Mouse (Mus musculus): ENCODE results near the gene 2310079G19Rik. TPM values are rescaled to one million over a fixed set of nuclear protein-coding genes. Genes with fewer than 3 reads are reported as not detected.
A peak's percentile ranks its signal among the peaks of the same experiment; 100 is the strongest.

2310079G19Rik gene
- polyA plus RNA-seq, 2 experiments = not detected

- H3K27me3 ChIP-seq (ENCODE audit: control insufficient read depth, insufficient read depth, low read length) = no peaks in the 10 kb centered on the region
- peak; percentile 45 for DNase-seq (ENCODE audit: low spot score)
- WGBS = 4% methylated on average over 16 of the region's 16 CpGs
- no peaks in the 10 kb centered on the region for H3K9me3 ChIP-seq (ENCODE audit: control insufficient read depth, low read length)
- peaks cover 8% of the 10 kb centered on the region; the same call in 1 of the 2 replicates for H3K4me1 ChIP-seq (ENCODE audit: control insufficient read depth, insufficient read depth, low read length)
- H3K9ac ChIP-seq (ENCODE audit: low read depth, low read length, severe bottlenecking) = no peak overlapping the region
- H3K4me2 ChIP-seq (replicated peaks; ENCODE audit: low read depth, low read length, severe bottlenecking) = peak overlapping the region; percentile 25
- H3K36me3 ChIP-seq (ENCODE audit: control insufficient read depth, insufficient read depth, low read length) = no peaks in the 10 kb centered on the region
- H3K27ac ChIP-seq (replicated peaks; ENCODE audit: low read depth, low read length) = no peak overlapping the region
- peak overlapping the region; percentile 1; the same call in 1 of the 2 replicates for H3K4me3 ChIP-seq (replicated peaks; ENCODE audit: low read length)
- no peak for TF ChIP-seq POLR2A (IDR thresholded peaks at IDR 0.05; ENCODE audit: borderline replicate concordance, extremely low read depth, insufficient read depth, insufficient read length)
- peak; percentile 47; the same call in 1 of the 2 replicates for ATAC-seq (ENCODE audit: low FRiP score, low read depth)
These were observed 27.8 kb downstream of the 2310079G19Rik start for GRCm38 (mm10) chr16:88599504-88600237.

- H3K36me3 ChIP-seq (ENCODE audit: control insufficient read depth, insufficient read depth, low read length) = no peaks in the 10 kb centered on the region
- TF ChIP-seq POLR2A (IDR thresholded peaks at IDR 0.05; ENCODE audit: borderline replicate concordance, extremely low read depth, insufficient read depth, insufficient read length) = no peak
- H3K27me3 ChIP-seq (ENCODE audit: control insufficient read depth, insufficient read depth, low read length) = no peaks in the 10 kb centered on the region
- no peak overlapping the region for H3K27ac ChIP-seq (replicated peaks; ENCODE audit: low read depth, low read length)
- no peak overlapping the region for H3K4me2 ChIP-seq (replicated peaks; ENCODE audit: low read depth, low read length, severe bottlenecking)
- H3K9ac ChIP-seq (ENCODE audit: low read depth, low read length, severe bottlenecking) = no peak overlapping the region
- DNase-seq (ENCODE audit: low spot score) (no peak), ATAC-seq (ENCODE audit: low FRiP score, low read depth) (no peak)
- H3K9me3 ChIP-seq (ENCODE audit: control insufficient read depth, low read length) = no peaks in the 10 kb centered on the region
- H3K4me3 ChIP-seq (replicated peaks; ENCODE audit: low read length) = no peak overlapping the region
- no peaks in the 10 kb centered on the region for H3K4me1 ChIP-seq (ENCODE audit: control insufficient read depth, insufficient read depth, low read length)
These were observed 34.7 kb downstream of the 2310079G19Rik start for GRCm38 (mm10) chr16:88592758-88593157.

- Histone ChIP-seq H3K9ac (ENCODE audit: low read depth, low read length, severe bottlenecking) (no peak overlapping the region), H3K9me3 (ENCODE audit: control insufficient read depth, low read length) (no peaks in the 10 kb centered on the region), H3K27ac (replicated peaks; ENCODE audit: low read depth, low read length) (no peak overlapping the region), H3K4me3 (replicated peaks; ENCODE audit: low read length) (no peak overlapping the region), H3K27me3 (ENCODE audit: control insufficient read depth, insufficient read depth, low read length) (no peaks in the 10 kb centered on the region), H3K4me1 (ENCODE audit: control insufficient read depth, insufficient read depth, low read length) (no peaks in the 10 kb centered on the region), H3K36me3 (ENCODE audit: control insufficient read depth, insufficient read depth, low read length) (no peaks in the 10 kb centered on the region), H3K4me2 (replicated peaks; ENCODE audit: low read depth, low read length, severe bottlenecking) (no peak overlapping the region)
- 82% methylated on average over 9 of the region's 9 CpGs for WGBS
- DNase-seq (ENCODE audit: low spot score) (no peak), ATAC-seq (ENCODE audit: low FRiP score, low read depth) (no peak)
- no peak for TF ChIP-seq POLR2A (IDR thresholded peaks at IDR 0.05; ENCODE audit: borderline replicate concordance, extremely low read depth, insufficient read depth, insufficient read length)
These were observed 44.1 kb downstream of the 2310079G19Rik start for GRCm38 (mm10) chr16:88583338-88583737.

Other genes with a start within 250 kb of the 2310079G19Rik start
- gene Cldn17, start 120.7 kb downstream of the 2310079G19Rik start, polyA plus RNA-seq (2012; rRNA removed) = not detected in 2 replicates
- gene Cldn17, start 120.7 kb downstream of the 2310079G19Rik start, polyA plus RNA-seq (2014; fragmentation: Nextera tagmentation; extraction: Ambion mirVana) = not detected in 2 replicates
- 2.4 TPM in 2 replicates for gene Cldn8, start 64.5 kb downstream of the 2310079G19Rik start, polyA plus RNA-seq (2012; rRNA removed)
- gene Cldn8, start 64.5 kb downstream of the 2310079G19Rik start, polyA plus RNA-seq (2014; fragmentation: Nextera tagmentation; extraction: Ambion mirVana) = 4.5 and 5.8 TPM in 2 replicates
- gene Krtap24-1, start 15.4 kb downstream of the 2310079G19Rik start, polyA plus RNA-seq (2012; rRNA removed) = not detected in 2 replicates
- not detected in 2 replicates for gene Krtap24-1, start 15.4 kb downstream of the 2310079G19Rik start, polyA plus RNA-seq (2014; fragmentation: Nextera tagmentation; extraction: Ambion mirVana)
- gene Krtap26-1, start 20.1 kb upstream of the 2310079G19Rik start, polyA plus RNA-seq (2012; rRNA removed) = not detected in 2 replicates
- gene Krtap26-1, start 20.1 kb upstream of the 2310079G19Rik start, polyA plus RNA-seq (2014; fragmentation: Nextera tagmentation; extraction: Ambion mirVana) = not detected in 2 replicates
- gene Krtap27-1, start 44.0 kb upstream of the 2310079G19Rik start, polyA plus RNA-seq (2012; rRNA removed) = not detected in 2 replicates
- gene Krtap27-1, start 44.0 kb upstream of the 2310079G19Rik start, polyA plus RNA-seq (2014; fragmentation: Nextera tagmentation; extraction: Ambion mirVana) = not detected in 2 replicates
- gene 2310061N02Rik, start 80.3 kb upstream of the 2310079G19Rik start, polyA plus RNA-seq (2012; rRNA removed) = not detected in 2 replicates
- not detected in 2 replicates for gene 2310061N02Rik, start 80.3 kb upstream of the 2310079G19Rik start, polyA plus RNA-seq (2014; fragmentation: Nextera tagmentation; extraction: Ambion mirVana)
- not detected in 2 replicates for gene Krtap13-1, start 101.2 kb upstream of the 2310079G19Rik start, polyA plus RNA-seq (2012; rRNA removed)
- not detected in 2 replicates for gene Krtap13-1, start 101.2 kb upstream of the 2310079G19Rik start, polyA plus RNA-seq (2014; fragmentation: Nextera tagmentation; extraction: Ambion mirVana)
- not detected in 2 replicates for gene Krtap13, start 124.0 kb upstream of the 2310079G19Rik start, polyA plus RNA-seq (2012; rRNA removed)
- gene Krtap13, start 124.0 kb upstream of the 2310079G19Rik start, polyA plus RNA-seq (2014; fragmentation: Nextera tagmentation; extraction: Ambion mirVana) = not detected in 2 replicates
- not detected in 2 replicates for gene 2310034C09Rik, start 131.2 kb upstream of the 2310079G19Rik start, polyA plus RNA-seq (2012; rRNA removed)
- gene 2310034C09Rik, start 131.2 kb upstream of the 2310079G19Rik start, polyA plus RNA-seq (2014; fragmentation: Nextera tagmentation; extraction: Ambion mirVana) = not detected in 2 replicates
- gene 2310057N15Rik, start 146.5 kb upstream of the 2310079G19Rik start, polyA plus RNA-seq (2012; rRNA removed) = not detected in 2 replicates
- not detected in 2 replicates for gene 2310057N15Rik, start 146.5 kb upstream of the 2310079G19Rik start, polyA plus RNA-seq (2014; fragmentation: Nextera tagmentation; extraction: Ambion mirVana)
- gene Gm5965, start 150.2 kb upstream of the 2310079G19Rik start, polyA plus RNA-seq (2012; rRNA removed) = not detected in 2 replicates
- gene Gm5965, start 150.2 kb upstream of the 2310079G19Rik start, polyA plus RNA-seq (2014; fragmentation: Nextera tagmentation; extraction: Ambion mirVana) = not detected in 2 replicates
- not detected in 2 replicates for gene Gm20741, start 184.6 kb upstream of the 2310079G19Rik start, polyA plus RNA-seq (2012; rRNA removed)
- not detected in 2 replicates for gene Gm20741, start 184.6 kb upstream of the 2310079G19Rik start, polyA plus RNA-seq (2014; fragmentation: Nextera tagmentation; extraction: Ambion mirVana)
- gene Krtap15, start 192.5 kb upstream of the 2310079G19Rik start, polyA plus RNA-seq (2012; rRNA removed) = not detected in 2 replicates
- gene Krtap15, start 192.5 kb upstream of the 2310079G19Rik start, polyA plus RNA-seq (2014; fragmentation: Nextera tagmentation; extraction: Ambion mirVana) = not detected in 2 replicates
- gene Krtap14, start 198.5 kb upstream of the 2310079G19Rik start, polyA plus RNA-seq (2012; rRNA removed) = not detected in 2 replicates
- gene Krtap14, start 198.5 kb upstream of the 2310079G19Rik start, polyA plus RNA-seq (2014; fragmentation: Nextera tagmentation; extraction: Ambion mirVana) = not detected in 2 replicates
- gene Krtap19-1, start 241.7 kb upstream of the 2310079G19Rik start, polyA plus RNA-seq (2012; rRNA removed) = not detected in 2 replicates
- not detected in 2 replicates for gene Krtap19-1, start 241.7 kb upstream of the 2310079G19Rik start, polyA plus RNA-seq (2014; fragmentation: Nextera tagmentation; extraction: Ambion mirVana)
- not detected in 2 replicates for gene Krtap19-2, start 246.6 kb upstream of the 2310079G19Rik start, polyA plus RNA-seq (2012; rRNA removed)
- gene Krtap19-2, start 246.6 kb upstream of the 2310079G19Rik start, polyA plus RNA-seq (2014; fragmentation: Nextera tagmentation; extraction: Ambion mirVana) = not detected in 2 replicates

Measured in limb, embryonic 14.5 days (tissue).